Mouse (Mus musculus): ENCODE measurements at regions not wholly inside any gene's neighbourhood (a gene's known extent, or its start where the extent isn't known, plus 50 kb on each side); places are given as distances from the start of the nearest gene placed in this dataset.

- peak overlapping the region; percentile 61 for H3K27ac ChIP-seq
- peak; percentile 80; the same call in 1 of the 2 replicates for ATAC-seq (replicated peaks; ENCODE audit: insufficient number of reproducible peaks, insufficient read depth, low FRiP score, low read depth)
- H3K36me3 ChIP-seq, result no peaks in the 10 kb centered on the region
- peak overlapping the region; percentile 58 for H3K4me2 ChIP-seq
- peak overlapping the region; percentile 49 for H3K4me3 ChIP-seq
- WGBS, result 5% methylated on average over 15 of the region's 15 CpGs
- H3K27me3 ChIP-seq, result no peaks in the 10 kb centered on the region
- H3K9me3 ChIP-seq (replicated peaks), result no peaks in the 10 kb centered on the region
- H3K4me1 ChIP-seq (replicated peaks), result 0 out of 2 replicates have a peak, but pooled peaks cover 4% of the 10 kb centered on the region
- H3K9ac ChIP-seq, result peak overlapping the region; percentile 14
Observed at GRCm38 (mm10) chr3:149444854-149445577, 454.7 kb upstream of the Adgrl2 start.

GRCm38 (mm10) chr3:149444377-149444776 lies 454.0 kb upstream of the Adgrl2 start:
- Histone ChIP-seq H3K4me2 (peak overlapping the region; percentile 58), H3K27ac (peak overlapping the region; percentile 61), H3K36me3 (no peaks in the 10 kb centered on the region), H3K4me3 (peak overlapping the region; percentile 49), H3K27me3 (no peaks in the 10 kb centered on the region), H3K9me3 (replicated peaks) (no peaks in the 10 kb centered on the region), H3K4me1 (replicated peaks) (0 out of 2 replicates have a peak, but pooled peaks cover 4% of the 10 kb centered on the region), H3K9ac (no peak overlapping the region)
- 65% methylated on average over 8 of the region's 8 CpGs for whole genome bisulfite sequencing
- no peak for ATAC-seq (replicated peaks; ENCODE audit: insufficient number of reproducible peaks, insufficient read depth, low FRiP score, low read depth)

GRCm38 (mm10) chr3:149441227-149441626 lies 450.9 kb upstream of the Adgrl2 start:
- no peaks in the 10 kb centered on the region for H3K36me3 ChIP-seq
- H3K4me3 ChIP-seq, result no peak overlapping the region
- ATAC-seq (replicated peaks; ENCODE audit: insufficient number of reproducible peaks, insufficient read depth, low FRiP score, low read depth), result no peak
- no peak overlapping the region for H3K9ac ChIP-seq
- no peaks in the 10 kb centered on the region for H3K9me3 ChIP-seq (replicated peaks)
- no peak overlapping the region for H3K4me2 ChIP-seq
- no peaks in the 10 kb centered on the region for H3K27me3 ChIP-seq
- H3K27ac ChIP-seq, result no peak overlapping the region
- H3K4me1 ChIP-seq (replicated peaks), result 0 out of 2 replicates have a peak, but pooled peaks cover 2% of the 10 kb centered on the region

GRCm38 (mm10) chr3:149437763-149438162 lies 447.4 kb upstream of the Adgrl2 start:
- H3K4me2 ChIP-seq, result no peak overlapping the region
- H3K9ac ChIP-seq, result no peak overlapping the region
- no peaks in the 10 kb centered on the region for H3K27me3 ChIP-seq
- H3K4me1 ChIP-seq (replicated peaks), result 0 out of 2 replicates have a peak, but pooled peaks cover 2% of the 10 kb centered on the region
- H3K4me3 ChIP-seq, result no peak overlapping the region
- WGBS, result 83% methylated on average over 8 of the region's 8 CpGs
- H3K36me3 ChIP-seq, result no peaks in the 10 kb centered on the region
- H3K27ac ChIP-seq, result no peak overlapping the region
- no peaks in the 10 kb centered on the region for H3K9me3 ChIP-seq (replicated peaks)
- ATAC-seq (replicated peaks; ENCODE audit: insufficient number of reproducible peaks, insufficient read depth, low FRiP score, low read depth), result no peak; the same call in 1 of the 2 replicates

GRCm38 (mm10) chr3:149436944-149437343 lies 446.6 kb upstream of the Adgrl2 start:
- Histone ChIP-seq H3K27ac (no peak overlapping the region), H3K4me1 (replicated peaks) (0 out of 2 replicates have a peak, but pooled peaks cover 2% of the 10 kb centered on the region), H3K9ac (no peak overlapping the region), H3K9me3 (replicated peaks) (no peaks in the 10 kb centered on the region), H3K4me3 (no peak overlapping the region), H3K4me2 (no peak overlapping the region), H3K27me3 (no peaks in the 10 kb centered on the region), H3K36me3 (no peaks in the 10 kb centered on the region)
- WGBS, result 72% methylated on average over 6 of the region's 6 CpGs
- no peak for ATAC-seq (replicated peaks; ENCODE audit: insufficient number of reproducible peaks, insufficient read depth, low FRiP score, low read depth)

GRCm38 (mm10) chr3:149436420-149436819 lies 446.1 kb upstream of the Adgrl2 start:
- no peak overlapping the region for H3K9ac ChIP-seq
- H3K4me1 ChIP-seq (replicated peaks), result 0 out of 2 replicates have a peak, but pooled peaks cover 2% of the 10 kb centered on the region
- H3K27ac ChIP-seq, result no peak overlapping the region
- no peaks in the 10 kb centered on the region for H3K9me3 ChIP-seq (replicated peaks)
- 79% methylated on average over 8 of the region's 8 CpGs for WGBS
- H3K4me2 ChIP-seq, result no peak overlapping the region
- no peak overlapping the region for H3K4me3 ChIP-seq
- ATAC-seq (replicated peaks; ENCODE audit: insufficient number of reproducible peaks, insufficient read depth, low FRiP score, low read depth), result no peak
- H3K36me3 ChIP-seq, result no peaks in the 10 kb centered on the region
- H3K27me3 ChIP-seq, result no peaks in the 10 kb centered on the region

- H3K4me3 ChIP-seq, result no peak overlapping the region
- H3K4me2 ChIP-seq, result no peak overlapping the region
- H3K27ac ChIP-seq, result no peak overlapping the region
- no peak for ATAC-seq (replicated peaks; ENCODE audit: insufficient number of reproducible peaks, insufficient read depth, low FRiP score, low read depth)
- H3K4me1 ChIP-seq (replicated peaks), result 0 out of 2 replicates have a peak, but pooled peaks cover under 1% of the 10 kb centered on the region
- H3K27me3 ChIP-seq, result no peaks in the 10 kb centered on the region
- 88% methylated on average over 10 of the region's 10 CpGs for WGBS
- H3K9me3 ChIP-seq (replicated peaks), result no peaks in the 10 kb centered on the region
- no peaks in the 10 kb centered on the region for H3K36me3 ChIP-seq
- H3K9ac ChIP-seq, result no peak overlapping the region
Observed at GRCm38 (mm10) chr3:149431795-149432194, 441.4 kb upstream of the Adgrl2 start.

GRCm38 (mm10) chr3:149426023-149426759 lies 435.8 kb upstream of the Adgrl2 start:
- ATAC-seq (replicated peaks; ENCODE audit: insufficient number of reproducible peaks, insufficient read depth, low FRiP score, low read depth), result no peak
- H3K27me3 ChIP-seq, result no peaks in the 10 kb centered on the region
- no peak overlapping the region for H3K4me3 ChIP-seq
- 70% methylated on average over 18 of the region's 18 CpGs for WGBS
- no peak overlapping the region for H3K27ac ChIP-seq
- H3K36me3 ChIP-seq, result no peaks in the 10 kb centered on the region
- H3K4me1 ChIP-seq (replicated peaks), result no peaks in the 10 kb centered on the region
- no peak overlapping the region for H3K4me2 ChIP-seq
- no peak overlapping the region for H3K9ac ChIP-seq
- no peaks in the 10 kb centered on the region for H3K9me3 ChIP-seq (replicated peaks)

GRCm38 (mm10) chr3:149424306-149424705 lies 434.0 kb upstream of the Adgrl2 start:
- no peaks in the 10 kb centered on the region for H3K4me1 ChIP-seq (replicated peaks)
- WGBS, result 70% methylated on average over 1 of the region's 1 CpGs
- H3K27me3 ChIP-seq, result no peaks in the 10 kb centered on the region
- H3K27ac ChIP-seq, result no peak overlapping the region
- no peak overlapping the region for H3K9ac ChIP-seq
- no peak for ATAC-seq (replicated peaks; ENCODE audit: insufficient number of reproducible peaks, insufficient read depth, low FRiP score, low read depth)
- H3K36me3 ChIP-seq, result no peaks in the 10 kb centered on the region
- no peak overlapping the region for H3K4me2 ChIP-seq
- no peak overlapping the region for H3K4me3 ChIP-seq
- no peaks in the 10 kb centered on the region for H3K9me3 ChIP-seq (replicated peaks)

GRCm38 (mm10) chr3:149423491-149423890 lies 433.1 kb upstream of the Adgrl2 start:
- Histone ChIP-seq H3K9me3 (replicated peaks) (no peaks in the 10 kb centered on the region), H3K36me3 (no peaks in the 10 kb centered on the region)
- WGBS, result 62% methylated on average over 9 of the region's 9 CpGs

GRCm38 (mm10) chr3:149415081-149415480 lies 424.7 kb upstream of the Adgrl2 start:
- Histone ChIP-seq H3K4me2 (no peak overlapping the region), H3K9ac (no peak overlapping the region), H3K4me1 (replicated peaks) (no peaks in the 10 kb centered on the region), H3K9me3 (replicated peaks) (no peaks in the 10 kb centered on the region), H3K36me3 (no peaks in the 10 kb centered on the region), H3K27me3 (no peaks in the 10 kb centered on the region), H3K27ac (no peak overlapping the region), H3K4me3 (no peak overlapping the region)
- WGBS, result 45% methylated on average over 4 of the region's 4 CpGs
- ATAC-seq (replicated peaks; ENCODE audit: insufficient number of reproducible peaks, insufficient read depth, low FRiP score, low read depth), result no peak

More at GRCm38 (mm10) chr3:149423491-149423890, 433.1 kb upstream of the Adgrl2 start:
- Histone ChIP-seq H3K27me3 (no peaks in the 10 kb centered on the region), H3K4me1 (replicated peaks) (no peaks in the 10 kb centered on the region), H3K27ac (no peak overlapping the region), H3K9ac (no peak overlapping the region), H3K4me3 (no peak overlapping the region), H3K4me2 (no peak overlapping the region)
- no peak for ATAC-seq (replicated peaks; ENCODE audit: insufficient number of reproducible peaks, insufficient read depth, low FRiP score, low read depth)

Data from heart, embryonic 15.5 days (tissue).